Mouse (Mus musculus): ENCODE measurements at regions not wholly inside any gene's neighbourhood (a gene's known extent, or its start where the extent isn't known, plus 50 kb on each side); places are given as distances from the start of the nearest gene placed in this dataset.
"Not testable (repeated sequence)": the region's sequence is repeated elsewhere in the genome, so short reads cannot be mapped to it uniquely, and the experiment has no call there.

DNA sequence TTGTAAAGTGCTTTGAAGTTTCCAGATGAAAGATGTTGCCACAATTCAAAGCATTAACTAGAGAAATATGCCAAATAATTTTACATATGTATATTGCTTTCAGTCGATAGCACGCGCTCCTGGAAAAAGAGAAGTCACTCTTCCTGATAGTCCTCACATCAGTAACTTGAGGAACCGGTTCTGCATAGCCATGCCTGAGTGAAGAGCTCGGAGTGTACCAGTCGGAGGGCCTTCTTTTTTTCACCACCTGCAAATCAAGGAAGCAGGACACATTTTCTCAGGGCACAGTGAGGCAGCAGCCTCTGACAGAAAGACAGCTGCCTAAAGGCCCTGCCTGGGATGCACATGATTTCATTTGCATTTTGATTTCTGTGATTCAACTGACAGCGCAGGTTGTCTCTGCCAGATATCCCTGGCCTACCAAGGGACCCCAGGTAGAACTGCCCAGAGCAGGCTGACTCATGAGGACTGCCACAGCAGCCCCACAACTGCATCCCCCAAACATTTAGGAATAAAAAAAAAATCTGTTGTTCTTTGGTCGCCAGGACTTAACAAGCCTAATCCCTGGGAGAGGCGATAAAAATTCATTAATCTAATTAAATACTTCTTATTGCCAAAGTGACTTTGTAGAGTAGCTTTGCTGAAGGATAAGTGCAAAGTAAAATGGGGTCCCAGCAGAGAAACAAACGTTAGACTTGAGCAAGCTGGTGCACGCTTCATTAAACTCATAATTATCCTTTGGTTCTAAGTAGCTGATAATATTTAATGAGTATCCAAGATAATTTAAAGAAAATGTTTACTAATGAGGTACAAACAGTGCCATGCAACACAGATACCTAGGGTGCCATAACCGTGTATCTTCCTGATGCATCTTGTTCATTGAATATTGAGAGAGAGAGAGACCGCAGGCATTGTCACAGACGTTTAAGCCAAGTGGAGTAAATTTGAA lies 202.7 kb downstream of the Faxc start:
- Histone ChIP-seq H3K27ac (no peak overlapping the region), H3K9me3 (no peaks in the 10 kb centered on the region), H3K4me1 (no peaks in the 10 kb centered on the region), H3K27me3 (no peaks in the 10 kb centered on the region), H3K4me2 (no peak overlapping the region), H3K36me3 (no peaks in the 10 kb centered on the region), H3K4me3 (no peak overlapping the region), H3K9ac (no peak overlapping the region)
- WGBS, result 43% methylated on average over 14 of the region's 14 CpGs
- ATAC-seq (ENCODE audit: insufficient number of reproducible peaks, low FRiP score, low TSS enrichment, low read depth), result no peak

DNA sequence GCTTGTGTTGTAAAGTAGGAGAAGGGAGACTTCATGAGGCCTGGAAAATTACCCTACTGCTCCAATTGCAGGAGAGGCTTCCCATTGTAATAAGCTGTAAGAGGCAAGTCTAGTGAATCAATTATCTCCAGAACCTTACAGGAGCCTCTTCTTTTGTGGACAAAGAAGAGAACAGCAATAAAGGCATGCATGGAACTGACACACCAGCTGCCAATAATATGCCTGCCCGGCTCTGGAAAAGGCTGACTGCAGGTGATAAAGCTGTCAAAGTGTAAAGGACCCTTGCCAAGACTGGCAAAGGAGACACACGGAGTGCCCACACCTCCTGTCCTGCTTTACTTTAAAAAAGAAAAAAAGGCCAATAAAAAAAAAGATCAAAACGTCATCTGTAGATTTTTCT lies 209.0 kb downstream of the Faxc start:
- Histone ChIP-seq H3K4me2 (no peak overlapping the region), H3K27me3 (no peaks in the 10 kb centered on the region), H3K36me3 (no peaks in the 10 kb centered on the region), H3K9me3 (no peaks in the 10 kb centered on the region), H3K9ac (no peak overlapping the region), H3K4me1 (no peaks in the 10 kb centered on the region), H3K4me3 (no peak overlapping the region), H3K27ac (no peak overlapping the region)
- 38% methylated on average over 3 of the region's 3 CpGs for WGBS
- ATAC-seq (ENCODE audit: insufficient number of reproducible peaks, low FRiP score, low TSS enrichment, low read depth), result no peak

DNA sequence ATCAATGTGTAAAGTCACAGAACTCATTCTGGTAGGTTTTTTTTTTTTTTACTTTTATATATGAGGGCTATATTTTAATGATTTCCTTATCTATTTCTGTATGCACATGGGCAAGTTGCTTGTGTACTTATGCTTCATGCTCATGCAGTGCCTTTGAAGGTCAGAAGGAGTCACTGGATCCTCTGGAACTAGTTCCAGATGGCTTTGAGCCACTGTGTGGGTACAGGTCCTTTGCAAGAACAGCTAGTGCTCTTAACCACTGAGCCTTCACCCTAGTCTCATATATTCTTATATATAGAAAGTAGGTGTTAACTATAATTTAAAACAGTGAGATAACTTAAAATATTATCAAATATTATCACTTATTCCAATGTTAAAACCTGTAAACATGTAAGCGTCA lies 212.4 kb downstream of the Faxc start:
- ATAC-seq (ENCODE audit: insufficient number of reproducible peaks, low FRiP score, low TSS enrichment, low read depth), result no peak
- 98% methylated on average over 1 of the region's 1 CpGs for WGBS
- no peak overlapping the region for H3K4me2 ChIP-seq
- H3K36me3 ChIP-seq, result no peaks in the 10 kb centered on the region
- no peak overlapping the region for H3K27ac ChIP-seq
- H3K4me3 ChIP-seq, result no peak overlapping the region
- no peak overlapping the region for H3K9ac ChIP-seq
- no peaks in the 10 kb centered on the region for H3K4me1 ChIP-seq
- H3K27me3 ChIP-seq, result no peaks in the 10 kb centered on the region
- H3K9me3 ChIP-seq, result no peaks in the 10 kb centered on the region

DNA sequence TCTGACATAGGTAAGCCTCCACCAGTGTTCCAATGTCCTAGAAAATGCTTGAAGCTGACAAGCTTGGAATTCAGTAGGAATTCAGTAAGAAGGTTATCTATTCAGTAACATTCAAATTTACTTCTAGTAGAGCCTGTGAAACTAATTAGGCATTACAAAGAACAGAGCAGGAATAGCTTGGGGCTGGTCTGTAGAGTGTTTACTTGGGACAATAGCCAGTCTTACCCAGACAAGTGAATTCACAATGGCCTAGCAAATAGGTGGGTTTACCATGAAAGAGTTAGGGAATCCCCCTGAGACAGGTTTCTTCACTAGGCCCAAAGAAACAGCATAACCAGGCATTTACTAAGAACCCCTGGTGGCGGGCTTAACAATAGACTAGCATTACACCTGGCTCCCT lies 212.5 kb upstream of the Fbxl4 start:
- 76% methylated on average over 1 of the region's 1 CpGs for WGBS
- H3K9me3 ChIP-seq; H3K27me3 ChIP-seq; H3K4me1 ChIP-seq; ATAC-seq (ENCODE audit: insufficient number of reproducible peaks, low FRiP score, low TSS enrichment, low read depth); H3K27ac ChIP-seq; H3K36me3 ChIP-seq; H3K4me3 ChIP-seq; H3K9ac ChIP-seq; H3K4me2 ChIP-seq: not testable (repeated sequence)

DNA sequence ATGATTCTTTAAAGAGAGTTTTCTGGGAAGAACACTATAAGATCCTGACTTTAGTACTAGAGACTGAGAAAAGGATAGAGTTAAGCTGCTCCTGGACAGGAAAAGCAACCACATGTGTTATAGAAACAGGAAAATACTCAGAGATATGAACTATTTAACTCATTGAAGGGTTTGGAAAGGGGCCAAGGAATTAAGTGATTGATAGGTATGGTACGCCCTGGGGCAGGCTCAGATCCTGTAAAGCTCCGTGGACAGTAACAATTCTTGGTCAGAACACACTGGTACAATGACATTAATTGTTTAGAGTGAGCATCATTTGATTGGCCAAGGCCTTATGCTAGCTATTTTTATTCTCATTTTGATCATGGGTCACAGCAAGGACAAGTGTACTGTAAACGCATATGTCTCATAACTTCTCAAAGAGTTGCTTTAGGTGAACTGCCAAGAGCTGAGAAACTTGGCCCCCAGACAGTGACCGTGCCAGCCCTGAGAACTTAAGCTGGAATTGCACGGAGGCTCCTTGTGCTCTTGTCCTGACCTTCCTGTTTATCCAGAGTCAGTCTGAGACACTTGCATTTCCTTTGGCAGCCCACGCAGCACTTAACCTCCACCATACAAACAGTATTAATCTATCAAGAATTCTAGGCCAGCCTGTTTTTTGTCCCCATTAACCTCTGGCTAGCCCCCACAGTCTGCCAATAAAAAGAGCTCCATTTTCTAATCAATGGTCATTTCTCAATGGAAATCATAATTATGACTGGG lies 210.5 kb upstream of the Fbxl4 start:
- ATAC-seq (ENCODE audit: insufficient number of reproducible peaks, low FRiP score, low TSS enrichment, low read depth), result no peak
- Histone ChIP-seq H3K9me3 (no peaks in the 10 kb centered on the region), H3K27ac (no peak overlapping the region), H3K27me3 (0 out of 2 replicates have a peak, but pooled peaks cover 5% of the 10 kb centered on the region), H3K9ac (no peak overlapping the region), H3K36me3 (no peaks in the 10 kb centered on the region), H3K4me3 (no peak overlapping the region), H3K4me1 (no peaks in the 10 kb centered on the region), H3K4me2 (no peak overlapping the region)
- WGBS, result 54% methylated on average over 6 of the region's 6 CpGs

DNA sequence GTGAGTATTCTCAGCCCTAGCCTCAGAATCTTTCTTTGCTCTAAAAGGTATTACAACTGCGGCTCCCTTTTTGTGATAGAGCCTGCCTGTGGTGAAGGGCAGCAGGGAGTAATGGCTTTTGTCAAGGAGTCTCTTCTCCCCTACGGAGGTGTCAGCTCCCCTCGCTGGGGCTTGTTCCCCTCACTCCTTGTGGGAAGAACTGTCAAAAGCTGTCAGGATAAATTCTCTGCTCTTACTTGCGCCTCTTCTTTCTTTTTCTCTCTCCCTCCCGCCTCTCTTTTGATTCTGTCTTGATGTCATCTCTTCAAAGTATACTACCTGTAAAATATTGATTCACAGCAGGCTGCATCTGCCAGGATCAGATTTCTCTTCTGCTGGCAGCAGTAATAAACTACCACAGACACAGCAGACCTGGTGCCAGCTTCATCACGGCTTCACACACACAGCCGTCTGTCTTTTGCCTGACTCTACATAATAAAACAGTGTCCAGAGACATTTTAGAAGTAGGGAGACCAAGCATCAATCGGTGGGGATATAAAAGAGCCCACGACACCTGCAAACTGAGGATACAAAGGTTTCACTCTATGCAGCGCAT lies 205.3 kb upstream of the Fbxl4 start:
- ATAC-seq (ENCODE audit: insufficient number of reproducible peaks, low FRiP score, low TSS enrichment, low read depth), result no peak
- H3K27me3 ChIP-seq, result 0 out of 2 replicates have a peak, but pooled peaks cover 7% of the 10 kb centered on the region
- 0 out of 2 replicates have a peak, but pooled peaks cover 4% of the 10 kb centered on the region for H3K4me1 ChIP-seq
- no peaks in the 10 kb centered on the region for H3K9me3 ChIP-seq
- H3K4me2 ChIP-seq, result no peak overlapping the region
- no peak overlapping the region for H3K9ac ChIP-seq
- no peak overlapping the region for H3K4me3 ChIP-seq
- 12% methylated on average over 10 of the region's 10 CpGs for WGBS
- no peak overlapping the region for H3K27ac ChIP-seq
- H3K36me3 ChIP-seq, result no peaks in the 10 kb centered on the region

DNA sequence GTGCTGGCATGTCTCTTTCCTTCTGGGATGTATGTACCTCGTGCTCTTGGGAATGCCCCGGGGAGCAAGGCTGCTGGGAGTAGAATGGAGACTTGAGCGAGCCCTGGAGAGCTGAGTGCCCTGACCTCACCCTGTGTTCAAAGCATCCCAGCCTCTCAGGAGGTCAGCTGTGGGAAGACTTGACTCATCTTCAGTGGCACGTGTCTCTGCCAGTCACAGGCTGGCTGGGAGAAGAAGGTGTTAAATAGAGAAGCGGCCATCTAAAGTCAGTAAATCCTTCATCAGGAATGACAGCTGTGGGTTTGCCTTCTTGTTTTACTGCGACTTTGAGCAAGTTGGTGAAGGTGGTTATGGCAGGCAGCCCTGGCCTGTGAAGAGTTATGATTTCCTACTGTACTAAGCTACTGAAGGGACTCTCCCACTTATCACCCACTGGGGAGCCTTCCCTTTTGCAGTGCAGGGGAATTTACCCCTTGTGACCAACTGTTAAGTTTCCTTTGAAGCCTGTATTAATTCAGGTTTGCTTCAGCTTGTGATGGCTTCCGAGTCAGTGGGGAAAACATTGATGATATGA lies 204.3 kb upstream of the Fbxl4 start:
- no peak overlapping the region for H3K4me2 ChIP-seq
- no peak overlapping the region for H3K4me3 ChIP-seq
- no peaks in the 10 kb centered on the region for H3K9me3 ChIP-seq
- ATAC-seq (ENCODE audit: insufficient number of reproducible peaks, low FRiP score, low TSS enrichment, low read depth), result no peak; the same call in 1 of the 2 replicates
- no peak overlapping the region for H3K27ac ChIP-seq
- 0 out of 2 replicates have a peak, but pooled peaks cover 7% of the 10 kb centered on the region for H3K27me3 ChIP-seq
- whole genome bisulfite sequencing, result 6% methylated on average over 7 of the region's 7 CpGs
- no peaks in the 10 kb centered on the region for H3K36me3 ChIP-seq
- no peak overlapping the region for H3K9ac ChIP-seq
- H3K4me1 ChIP-seq, result 0 out of 2 replicates have a peak, but pooled peaks cover 4% of the 10 kb centered on the region

DNA sequence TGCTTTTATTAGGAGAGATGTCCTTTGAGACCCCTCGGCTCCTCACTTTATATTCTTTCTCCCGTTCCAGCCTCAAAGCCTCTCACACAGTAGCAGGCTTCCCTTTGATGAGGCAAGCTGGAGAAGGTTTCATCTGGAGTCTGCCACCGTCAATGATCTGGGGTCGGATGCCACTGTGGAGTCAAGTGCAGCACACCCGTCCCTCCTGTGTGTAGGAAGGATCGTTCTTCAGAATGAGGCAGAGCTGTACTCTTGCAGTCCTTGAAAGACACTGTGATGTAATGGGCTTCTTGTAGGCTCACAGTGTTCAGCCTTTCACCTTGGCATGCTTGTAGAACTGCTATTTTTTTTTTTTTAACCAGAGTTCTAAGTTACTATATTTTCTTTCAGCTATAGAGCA lies 203.7 kb upstream of the Fbxl4 start:
- H3K4me1 ChIP-seq, result 0 out of 2 replicates have a peak, but pooled peaks cover 4% of the 10 kb centered on the region
- no peak overlapping the region for H3K4me3 ChIP-seq
- H3K9ac ChIP-seq, result no peak overlapping the region
- no peaks in the 10 kb centered on the region for H3K9me3 ChIP-seq
- H3K27ac ChIP-seq, result no peak overlapping the region
- ATAC-seq (ENCODE audit: insufficient number of reproducible peaks, low FRiP score, low TSS enrichment, low read depth), result no peak
- H3K36me3 ChIP-seq, result no peaks in the 10 kb centered on the region
- H3K27me3 ChIP-seq, result 0 out of 2 replicates have a peak, but pooled peaks cover 7% of the 10 kb centered on the region
- no peak overlapping the region for H3K4me2 ChIP-seq
- 40% methylated on average over 6 of the region's 6 CpGs for WGBS

DNA sequence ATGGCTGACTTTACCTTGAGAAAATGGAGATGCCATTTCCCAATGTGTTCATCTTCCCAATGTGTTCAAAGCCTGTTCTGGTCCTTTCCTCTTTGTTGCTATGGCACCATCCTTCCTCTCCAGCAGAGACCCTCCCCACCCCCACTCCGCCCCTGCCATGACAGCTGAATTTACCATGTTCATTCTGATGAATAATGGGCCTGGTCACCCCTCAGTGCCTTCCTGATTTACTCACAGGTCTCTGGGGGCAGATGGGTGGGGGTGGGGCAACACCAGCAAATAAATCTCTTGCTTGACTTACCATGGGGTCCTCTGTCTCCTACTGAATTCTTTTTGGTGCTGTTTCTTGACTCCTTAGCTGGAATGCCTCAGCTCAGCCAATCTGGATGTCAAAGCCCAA lies 170.9 kb upstream of the Fbxl4 start:
- H3K27me3 ChIP-seq, result no peaks in the 10 kb centered on the region
- ATAC-seq (ENCODE audit: insufficient number of reproducible peaks, low FRiP score, low TSS enrichment, low read depth), result no peak
- 87% methylated on average over 1 of the region's 1 CpGs for WGBS

DNA sequence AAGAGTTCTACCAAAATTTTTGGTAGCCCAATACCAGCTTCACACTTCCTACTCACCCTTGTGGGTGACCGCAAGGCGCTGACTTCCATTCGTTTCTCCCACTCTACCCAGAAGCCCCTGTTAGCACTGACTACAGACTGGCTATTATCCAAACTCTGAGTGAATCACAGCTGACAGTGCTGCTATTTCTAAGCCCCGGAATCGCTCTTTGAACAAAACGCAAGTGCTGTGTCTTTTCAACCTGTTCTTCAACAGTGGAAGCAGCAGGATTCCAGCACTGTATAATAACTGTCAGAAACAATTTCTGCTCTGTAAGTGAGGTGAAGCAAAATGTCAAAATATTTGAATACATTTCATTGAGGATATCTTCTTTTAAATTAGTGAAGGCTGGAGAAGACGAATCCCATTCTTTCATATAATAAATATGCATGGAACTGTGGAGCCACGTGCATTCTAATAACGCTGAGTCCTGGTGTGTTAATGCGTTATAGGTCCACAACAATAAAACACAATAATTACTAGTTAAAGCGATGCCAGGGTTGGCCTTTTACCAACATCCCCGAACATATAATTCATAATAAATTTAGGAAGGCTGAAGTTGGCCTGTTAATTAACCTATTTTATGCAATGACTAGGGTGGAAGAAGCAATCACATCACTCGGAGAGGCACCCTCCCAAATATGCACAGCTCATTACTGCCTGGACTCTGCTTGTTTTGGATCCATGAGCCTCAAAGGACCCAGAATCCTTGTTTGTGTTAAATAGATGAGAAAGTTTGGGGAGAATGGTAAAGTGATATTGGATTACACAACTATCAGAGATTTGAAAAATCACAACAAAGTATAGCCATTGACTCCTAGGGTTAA lies 169.0 kb upstream of the Fbxl4 start:
- no peak overlapping the region for H3K4me2 ChIP-seq

More for the DNA sequence above, 170.9 kb upstream of the Fbxl4 start:
- H3K4me2 ChIP-seq, result no peak overlapping the region
- no peaks in the 10 kb centered on the region for H3K4me1 ChIP-seq
- no peak overlapping the region for H3K4me3 ChIP-seq
- H3K36me3 ChIP-seq, result no peaks in the 10 kb centered on the region
- H3K9me3 ChIP-seq, result no peaks in the 10 kb centered on the region
- no peak overlapping the region for H3K27ac ChIP-seq
- no peak overlapping the region for H3K9ac ChIP-seq

DNA sequence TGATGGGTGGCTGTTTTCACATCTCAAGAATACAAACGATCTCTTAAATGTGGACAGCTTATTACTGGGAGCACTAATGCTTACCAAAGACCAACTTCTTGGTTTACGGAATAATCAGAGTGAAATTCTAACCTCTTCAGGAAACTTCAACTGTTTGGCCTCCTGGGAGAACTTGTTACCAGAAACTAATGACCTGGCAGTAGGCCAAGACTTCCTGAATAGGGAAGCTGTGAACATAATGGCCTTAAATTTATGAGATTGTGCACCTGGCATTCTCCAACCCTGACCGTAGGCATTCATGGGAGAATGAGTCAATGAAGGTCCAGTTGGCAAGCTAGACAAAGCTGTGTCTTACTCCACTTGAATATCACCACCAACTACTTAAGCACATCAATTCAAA lies 160.8 kb upstream of the Fbxl4 start:
- Histone ChIP-seq H3K4me3 (no peak overlapping the region), H3K4me2 (no peak overlapping the region), H3K9ac (no peak overlapping the region), H3K27me3 (no peaks in the 10 kb centered on the region), H3K9me3 (no peaks in the 10 kb centered on the region), H3K27ac (no peak overlapping the region), H3K36me3 (no peaks in the 10 kb centered on the region), H3K4me1 (no peaks in the 10 kb centered on the region)
- 25% methylated on average over 3 of the region's 3 CpGs for WGBS
- ATAC-seq (ENCODE audit: insufficient number of reproducible peaks, low FRiP score, low TSS enrichment, low read depth), result no peak

More for the DNA sequence above, 169.0 kb upstream of the Fbxl4 start:
- H3K36me3 ChIP-seq, result no peaks in the 10 kb centered on the region
- H3K4me3 ChIP-seq, result no peak overlapping the region
- 65% methylated on average over 13 of the region's 13 CpGs for WGBS
- H3K9ac ChIP-seq, result no peak overlapping the region
- ATAC-seq (ENCODE audit: insufficient number of reproducible peaks, low FRiP score, low TSS enrichment, low read depth), result no peak
- H3K27me3 ChIP-seq, result no peaks in the 10 kb centered on the region
- no peak overlapping the region for H3K27ac ChIP-seq
- no peaks in the 10 kb centered on the region for H3K9me3 ChIP-seq
- H3K4me1 ChIP-seq, result no peaks in the 10 kb centered on the region
